Mouse (Mus musculus) neural tube, embryonic 10.5 days (tissue): ENCODE measurements around the gene Zfp810.

Experiments
- DNase-seq: peaks from one replicate; pipeline ENCODE4 v3.0.0-alpha.2; 2017; ENCODE audit warnings: low spot score; ENCODE audit errors: extremely low spot score

The Zfp810 gene

DNA sequence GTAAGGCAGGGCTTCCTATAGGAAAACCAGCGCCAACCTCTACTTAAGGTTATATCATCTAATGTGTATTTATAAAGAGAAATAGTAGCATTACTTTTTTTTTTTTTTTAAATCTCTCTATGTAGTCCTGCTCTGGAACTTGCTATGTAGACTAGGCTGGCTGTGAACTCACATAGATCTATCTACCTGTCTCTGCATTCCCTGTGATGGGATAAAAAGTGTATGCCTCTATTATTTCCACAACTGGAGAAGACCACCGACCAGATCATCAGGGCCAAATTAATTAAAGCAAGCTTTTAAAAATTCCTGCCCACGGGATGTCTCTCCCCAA lies 47.4 kb downstream of the Zfp810 start:
- no peak for DNase-seq

DNA sequence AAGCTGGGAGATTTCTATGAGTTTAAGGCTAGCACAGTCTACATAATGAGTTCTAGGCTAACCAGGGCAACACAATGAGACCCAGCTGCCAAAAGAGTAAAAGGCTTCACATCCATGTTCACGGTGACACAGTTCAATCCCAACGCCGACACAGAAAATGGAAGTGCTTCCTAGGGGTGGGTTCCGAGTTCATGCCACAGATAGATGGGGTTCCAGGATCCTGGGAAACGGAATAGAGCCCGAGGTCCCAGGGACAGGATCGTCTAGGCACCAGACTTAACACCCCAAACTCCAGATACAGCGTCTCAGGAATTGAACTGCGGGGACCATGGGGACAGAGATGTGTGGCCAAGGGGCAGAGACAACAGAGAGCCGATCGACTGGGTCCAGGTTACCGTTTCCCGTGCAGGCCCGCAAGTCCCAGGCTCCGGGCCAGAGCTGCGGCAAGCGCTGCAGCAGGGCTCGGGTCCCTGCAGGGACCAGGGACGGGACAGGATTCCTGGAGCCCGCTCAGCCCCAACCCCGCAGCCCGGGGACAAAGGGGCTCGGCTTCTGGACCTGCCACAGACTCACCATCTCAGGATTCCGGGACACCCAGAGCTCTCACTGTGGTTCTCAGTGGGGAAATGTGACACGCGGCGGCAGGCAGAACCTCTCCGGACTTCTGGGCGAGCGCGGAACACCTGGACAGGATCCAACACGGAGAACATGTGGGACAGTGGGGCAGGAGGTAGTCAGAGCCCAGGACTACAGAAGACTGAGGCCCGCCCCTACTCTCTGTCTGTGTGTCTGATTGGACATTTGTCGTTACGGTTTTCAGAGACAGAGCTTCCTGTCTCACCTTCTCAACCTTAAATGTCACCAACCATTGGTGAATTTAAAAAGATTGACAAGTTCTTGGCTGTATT lies 48.0 kb downstream of the Zfp810 start, which contains the start of gene Zfp599:
Zfp599 (minus strand) TSS at position 712 of the 908 bp plus-strand sequence.
- peak; percentile 77 for DNase-seq

DNA sequence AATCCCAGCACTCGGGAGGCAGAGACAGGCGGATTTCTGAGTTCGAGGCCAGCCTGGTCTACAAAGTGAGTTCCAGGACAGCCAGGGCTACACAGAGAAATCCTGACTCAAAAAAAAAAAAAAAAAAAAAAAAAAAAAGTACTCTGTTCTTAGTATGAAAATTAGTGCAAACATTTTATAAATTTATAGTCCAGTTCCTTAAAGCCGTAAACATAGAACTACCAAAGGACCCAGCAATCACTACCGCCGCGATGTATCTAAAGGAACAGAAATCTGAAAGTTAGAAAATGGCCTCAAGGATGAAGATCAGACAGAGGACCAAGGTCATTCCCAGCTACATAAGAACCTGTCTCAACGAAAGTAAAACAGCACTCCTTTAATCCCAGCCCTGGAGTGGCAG lies 48.7 kb downstream of the Zfp810 start:
- no peak for DNase-seq

DNA sequence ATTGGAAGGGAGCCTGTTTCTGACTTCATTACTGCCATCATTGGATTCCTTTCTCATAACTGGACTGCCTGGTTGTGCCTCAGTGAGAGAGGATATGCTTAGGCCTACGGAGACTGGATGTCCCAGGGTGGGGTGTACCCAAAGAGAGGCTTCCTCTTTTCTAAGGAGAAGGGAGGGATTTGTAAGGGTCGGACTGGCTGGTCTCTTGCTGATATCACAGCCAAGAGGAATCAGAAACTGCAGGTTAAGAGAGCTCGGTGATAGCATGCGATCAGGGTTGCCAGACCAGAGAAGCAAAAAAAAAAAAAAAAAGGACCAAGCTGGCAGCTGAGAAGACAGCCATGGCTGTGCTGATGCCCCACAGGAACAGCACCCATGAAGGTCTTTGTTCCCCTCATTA lies 50.9 kb downstream of the Zfp810 start:
- DNase-seq = no peak

DNA sequence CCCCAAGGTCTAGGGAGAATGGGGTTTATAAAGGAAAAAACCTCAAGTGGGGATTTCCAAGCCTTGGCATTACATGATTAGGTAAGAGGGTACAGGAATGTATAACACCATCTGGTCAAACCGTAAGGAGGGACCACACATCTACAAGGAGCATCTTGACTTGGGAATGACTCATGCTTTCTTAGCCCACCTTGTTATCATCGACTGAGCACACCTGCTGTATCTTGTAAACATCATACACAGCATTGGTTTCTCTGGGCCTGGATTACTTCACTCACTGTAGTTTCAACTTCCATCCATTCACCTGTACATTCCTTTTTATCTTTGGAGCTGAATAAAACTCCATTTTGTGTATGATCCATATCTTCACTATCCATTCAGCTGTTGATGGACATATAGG lies 63.2 kb downstream of the Zfp810 start:
- DNase-seq = no peak

DNA sequence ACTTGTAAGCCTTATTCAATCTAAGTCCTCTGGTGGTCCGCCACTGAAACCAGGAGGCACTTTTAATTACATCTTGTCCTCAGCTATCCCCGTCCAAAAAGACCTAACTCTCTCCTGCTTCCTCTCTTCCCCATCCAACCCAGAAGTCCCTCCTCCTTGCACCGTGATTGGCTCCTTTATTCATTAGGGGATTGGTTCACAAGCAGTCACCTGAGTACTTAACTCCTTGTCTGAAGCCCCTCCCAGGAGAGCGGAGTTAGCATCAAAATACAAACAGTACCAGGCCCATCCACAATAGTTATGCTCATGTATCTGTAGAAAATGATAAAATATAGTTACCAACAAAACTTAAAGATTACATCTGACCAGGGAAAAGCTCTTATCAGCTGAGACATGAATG lies 67.4 kb downstream of the Zfp810 start:
- no peak for DNase-seq

DNA sequence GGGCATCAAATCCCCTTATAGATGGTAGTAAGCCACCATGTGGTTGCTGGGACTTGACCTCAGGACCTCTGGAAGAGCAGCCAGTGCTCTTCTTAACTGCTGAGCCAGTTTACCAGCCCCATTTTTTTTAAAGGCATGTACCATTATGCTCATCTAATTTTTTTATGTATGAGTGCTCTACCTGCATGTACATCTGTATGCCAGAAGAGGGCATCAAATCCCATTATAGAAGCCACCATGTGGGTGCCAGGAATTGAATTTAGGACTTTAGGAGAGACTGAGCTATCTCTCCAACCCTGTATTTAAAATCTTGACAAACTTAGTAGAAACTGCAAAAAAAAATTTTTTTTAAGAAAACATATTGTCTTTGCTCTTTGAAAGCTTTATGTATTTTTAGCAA lies 76.9 kb downstream of the Zfp810 start:
- DNase-seq = no peak

DNA sequence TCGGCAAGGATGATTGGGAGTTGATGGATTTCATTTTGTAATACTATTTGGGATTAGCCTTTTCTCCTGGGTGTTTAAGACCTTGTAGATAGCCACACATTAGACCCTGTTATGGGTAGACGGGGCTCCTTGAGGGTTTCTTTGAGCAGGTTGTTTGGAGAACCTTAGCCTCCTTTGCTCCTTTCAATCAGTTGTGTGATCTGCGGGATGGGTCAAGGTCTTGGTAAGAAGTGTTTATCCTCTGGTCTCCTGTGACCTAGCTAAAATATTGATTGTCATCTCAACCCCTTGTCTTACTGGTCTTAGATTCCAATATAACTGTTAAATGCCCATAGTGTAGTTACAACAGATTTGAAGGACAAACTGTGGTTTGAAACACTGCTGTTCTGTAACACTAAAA lies 77.4 kb downstream of the Zfp810 start:
- DNase-seq = no peak

DNA sequence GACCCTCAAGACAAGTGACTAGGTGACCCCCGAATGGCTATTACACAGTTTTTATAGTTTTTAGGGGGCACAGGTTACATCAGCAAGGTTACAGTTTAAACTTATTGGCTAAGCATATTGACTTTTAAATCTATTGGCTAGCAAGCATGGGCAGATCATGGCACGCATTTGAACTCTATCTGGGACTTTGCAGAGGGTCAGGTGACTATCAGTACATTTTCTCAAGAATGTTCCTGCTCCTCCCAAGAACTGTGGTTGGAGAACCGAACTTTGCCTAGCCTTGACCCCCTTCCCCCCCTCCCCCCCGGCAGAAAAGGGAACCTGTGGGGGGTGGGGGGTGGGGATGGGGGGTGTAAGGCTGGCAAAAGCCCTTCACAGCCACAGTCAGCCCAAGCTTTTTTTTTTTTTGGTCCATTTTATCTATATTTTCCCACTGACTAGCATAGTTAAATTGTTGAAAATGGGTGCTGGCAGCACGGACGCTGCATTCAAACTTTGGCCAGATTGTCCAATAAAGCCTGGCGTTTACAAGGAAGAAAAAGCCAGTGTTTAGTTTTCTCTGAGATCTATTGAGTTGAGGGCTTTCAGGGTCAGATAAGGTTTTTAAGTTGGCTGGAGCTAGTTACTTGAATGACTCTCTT lies 77.9 kb downstream of the Zfp810 start:
- no peak for DNase-seq

DNA sequence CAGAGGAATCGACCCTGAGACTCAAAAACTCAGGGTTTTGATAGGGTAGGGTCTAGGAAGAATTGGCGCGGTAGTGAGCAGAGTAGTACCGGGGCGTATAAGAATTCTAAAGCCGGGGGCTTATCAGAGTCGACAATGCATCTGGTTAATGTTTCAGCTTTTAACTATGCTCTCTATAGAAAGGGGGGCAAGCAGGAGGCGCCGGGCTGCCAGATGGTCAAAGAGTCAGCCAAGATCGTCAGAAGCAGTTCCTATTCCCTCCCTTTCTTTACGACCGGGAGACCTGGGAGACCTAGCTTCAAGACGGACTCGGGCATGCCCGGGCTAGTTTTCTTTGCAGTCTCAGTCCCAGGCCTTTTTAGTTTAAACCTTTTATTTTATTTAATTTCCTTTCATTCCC lies 80.6 kb downstream of the Zfp810 start:
- DNase-seq = no peak
